Mouse (Mus musculus) heart, postnatal 0 days (tissue): ENCODE results near the gene Trim10.

Source experiments
- CTCF ChIP-seq: IDR thresholded peaks from 2 replicates; pipeline ENCODE4 v1.5.1; 2016; ENCODE audit warnings: antibody characterized with exemption, control low read depth, low read depth
- EP300 ChIP-seq: IDR thresholded peaks from 2 replicates; pipeline ENCODE4 v1.6.1; 2016; ENCODE audit warnings: antibody characterized with exemption, low read depth

DNA sequence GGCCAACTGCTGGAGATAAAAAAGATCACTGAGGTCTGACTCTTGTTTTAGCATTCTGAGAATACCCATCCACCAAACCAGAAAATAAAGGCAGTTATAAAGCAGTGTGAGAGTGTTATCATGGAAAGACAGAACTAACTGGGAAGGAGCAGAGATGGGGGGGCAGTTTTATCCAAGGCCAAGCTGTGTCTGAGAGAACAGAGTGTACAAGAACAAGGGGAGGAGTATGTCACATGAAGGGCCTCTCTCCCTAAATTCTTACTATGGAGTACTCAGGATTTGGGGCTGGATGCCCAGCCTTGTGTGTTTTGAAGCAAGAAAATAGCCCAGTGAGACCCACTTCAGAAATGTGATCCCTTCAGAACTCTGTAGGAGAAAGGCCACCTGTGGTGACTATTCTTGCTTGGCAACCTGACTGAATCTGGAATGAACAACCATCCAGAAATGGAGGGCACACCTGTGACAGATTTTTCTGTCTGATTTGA, 28.4 kb upstream of the Trim10 start:
- TF ChIP-seq CTCF (no peak), EP300 (no peak)
